Mouse (Mus musculus): ENCODE measurements around the gene Bcl6b.

- TF ChIP-seq CTCF (IDR thresholded peaks at IDR 0.05; ENCODE audit: low read depth) = no peak
- TF ChIP-seq EP300 (IDR thresholded peaks at IDR 0.05; ENCODE audit: low read depth) = no peak
Observed at GRCm38 (mm10) chr11:70178756-70179155, 50.8 kb downstream of the Bcl6b start.
